Mouse (Mus musculus): ENCODE data around the gene Ube2h.
"Not testable (repeated sequence)": the region's sequence is repeated elsewhere in the genome, so short reads cannot be mapped to it uniquely, and the experiment has no call there.

Gene Ube2h

DNA sequence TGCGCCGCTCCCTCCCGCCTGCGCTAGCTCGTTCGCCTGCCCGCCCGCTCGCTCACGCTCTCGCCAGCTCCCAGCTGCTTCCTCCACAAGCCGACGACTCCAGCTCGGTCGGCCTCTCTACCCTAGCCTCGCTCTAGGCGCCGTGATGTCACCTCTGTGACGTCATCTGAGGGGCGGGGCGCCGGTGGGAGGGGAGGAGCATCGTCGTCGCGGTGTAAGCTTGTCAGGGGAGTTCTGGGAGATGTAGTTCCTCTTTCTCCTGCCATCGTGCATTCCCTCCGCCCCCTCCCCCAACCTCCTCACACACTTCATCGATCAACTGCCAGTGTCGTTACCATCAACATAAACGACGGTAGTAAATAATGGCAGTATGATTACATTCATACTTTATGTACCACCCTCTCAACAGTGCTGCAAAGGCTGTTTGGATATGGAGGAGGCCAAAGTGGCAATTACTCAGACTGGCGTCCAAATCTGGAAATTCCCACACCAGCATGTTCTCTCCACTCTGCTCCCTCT, at the start of gene Ube2h:
Ube2h (minus strand) TSS at position 141 of the 519 bp plus-strand sequence.
- DNase-seq (ENCODE audit: low spot score) = peak; percentile 100

DNA sequence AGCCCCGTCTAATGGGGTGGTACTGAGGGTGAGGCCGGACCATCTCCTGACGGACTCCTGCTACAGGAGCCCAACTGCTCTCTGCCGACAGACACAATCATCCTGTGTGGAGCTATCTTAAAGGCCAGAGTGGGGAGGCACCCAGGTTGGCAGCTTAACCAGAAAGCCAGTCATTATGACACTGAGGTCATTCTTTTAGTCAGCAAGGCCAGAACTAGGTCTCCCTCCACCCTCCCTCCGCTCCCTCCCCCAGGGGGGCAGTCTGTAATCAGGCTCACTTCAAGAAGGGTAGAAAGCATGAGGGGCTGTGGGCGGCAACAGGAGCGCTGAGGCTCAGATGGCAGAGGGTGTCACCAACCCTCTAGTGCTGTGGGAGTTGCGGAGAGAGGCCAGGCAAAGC, 49.3 kb upstream of the Ube2h start:
- no peak for DNase-seq (ENCODE audit: low spot score)

DNA sequence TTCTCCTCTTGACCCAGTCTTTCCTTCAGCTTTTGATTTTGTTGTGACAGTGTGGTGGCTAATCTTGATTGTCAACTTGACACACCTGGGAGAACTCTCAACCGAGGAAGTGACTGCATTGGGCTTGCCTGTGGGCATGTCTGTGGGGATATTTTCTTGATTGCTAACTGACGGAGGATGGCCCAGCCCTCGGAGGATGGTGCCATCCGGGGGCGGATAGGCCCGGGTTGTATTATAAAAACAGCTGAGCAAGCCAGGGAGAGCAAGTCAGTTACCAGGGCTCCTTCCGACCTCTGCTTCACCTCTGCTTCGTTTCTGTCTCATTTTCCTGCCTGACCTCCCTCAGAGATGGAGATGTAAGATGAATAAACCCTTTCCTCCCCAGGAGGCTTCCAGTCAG, 48.4 kb upstream of the Ube2h start:
- DNase-seq (ENCODE audit: low spot score) = no peak

DNA sequence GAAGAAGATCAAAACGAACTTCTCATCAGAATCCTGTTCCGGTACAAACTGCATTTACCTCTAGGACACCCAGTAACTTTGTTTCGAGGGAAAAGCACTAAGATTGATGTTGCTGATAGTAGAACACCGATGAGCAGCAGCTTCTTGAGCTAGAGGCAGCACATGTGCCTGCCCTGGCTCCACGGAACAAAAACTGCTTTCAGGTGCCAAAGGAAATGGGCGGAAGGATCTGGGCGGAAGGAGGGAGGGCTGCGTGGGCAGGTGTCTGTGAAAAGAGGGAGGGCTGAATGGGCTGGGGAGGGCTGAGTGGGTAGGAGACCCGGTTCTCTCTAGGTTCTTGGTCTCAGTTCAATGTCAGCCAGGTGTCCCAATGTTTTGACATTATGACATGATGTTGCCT, 47.0 kb upstream of the Ube2h start:
- DNase-seq (ENCODE audit: low spot score) = no peak

DNA sequence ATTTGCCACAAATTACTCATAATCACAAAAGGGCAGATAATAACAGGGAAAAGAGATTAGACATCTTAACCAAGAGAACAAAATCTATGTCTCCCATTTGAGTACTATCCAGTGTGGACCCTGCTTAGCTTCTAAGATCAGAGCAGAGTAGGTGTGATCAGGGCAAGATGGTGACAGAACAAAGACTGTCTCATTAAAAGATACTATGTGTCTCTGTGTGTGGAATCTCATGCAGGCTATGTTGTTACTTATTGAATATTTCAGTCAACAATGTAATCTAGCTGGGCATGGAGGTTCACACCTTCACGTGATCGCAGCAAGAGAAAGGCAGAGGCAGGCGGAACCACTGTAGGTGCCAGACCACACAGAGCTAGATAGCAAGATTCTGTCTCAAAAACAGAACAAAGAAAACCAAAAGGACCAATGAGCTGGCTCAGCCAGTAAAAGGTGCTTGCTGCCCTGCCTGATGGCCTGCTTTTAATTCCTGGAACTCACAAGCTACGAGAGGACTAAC, 43.0 kb upstream of the Ube2h start:
- DNase-seq (ENCODE audit: low spot score) = no peak

DNA sequence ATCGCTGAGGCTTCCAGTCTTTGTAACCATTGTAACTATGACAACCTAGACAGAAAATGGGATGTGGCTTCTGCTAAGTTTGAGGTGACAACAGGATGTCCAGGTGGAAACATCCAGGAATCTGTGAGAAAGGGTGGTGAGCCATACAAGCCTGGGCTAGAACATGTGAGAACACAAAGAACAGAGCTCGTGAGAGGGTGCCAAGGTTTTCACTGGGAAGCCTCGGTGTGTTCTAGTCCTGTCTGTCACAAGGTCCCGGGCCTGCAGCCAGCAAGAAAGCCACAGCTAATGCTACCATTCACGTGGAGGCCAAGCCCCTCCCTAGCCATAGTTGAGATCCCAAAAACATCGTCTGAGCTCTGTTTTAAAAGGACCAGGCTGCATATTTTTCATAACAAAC, 42.4 kb upstream of the Ube2h start:
- no peak for DNase-seq (ENCODE audit: low spot score)

DNA sequence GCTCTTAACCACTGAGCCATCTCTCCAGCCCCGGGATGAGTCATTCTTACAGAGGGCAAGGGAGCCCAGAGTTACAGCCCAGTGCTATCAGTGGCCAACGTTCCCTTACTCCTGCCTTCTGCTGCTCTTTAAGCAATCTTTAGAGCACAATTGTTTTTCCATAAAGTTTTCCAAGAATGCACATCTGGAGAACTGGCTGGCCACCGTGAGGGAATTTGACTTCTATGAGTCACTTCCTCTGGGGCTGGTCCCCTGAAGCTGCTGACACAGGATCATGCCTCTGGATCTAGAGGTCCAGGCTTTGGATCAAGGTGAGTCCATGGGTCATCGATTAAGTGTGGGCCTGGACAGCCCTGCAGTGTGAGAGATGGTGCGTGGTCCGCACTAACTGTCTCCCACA, 39.7 kb upstream of the Ube2h start:
- no peak for DNase-seq (ENCODE audit: low spot score)

DNA sequence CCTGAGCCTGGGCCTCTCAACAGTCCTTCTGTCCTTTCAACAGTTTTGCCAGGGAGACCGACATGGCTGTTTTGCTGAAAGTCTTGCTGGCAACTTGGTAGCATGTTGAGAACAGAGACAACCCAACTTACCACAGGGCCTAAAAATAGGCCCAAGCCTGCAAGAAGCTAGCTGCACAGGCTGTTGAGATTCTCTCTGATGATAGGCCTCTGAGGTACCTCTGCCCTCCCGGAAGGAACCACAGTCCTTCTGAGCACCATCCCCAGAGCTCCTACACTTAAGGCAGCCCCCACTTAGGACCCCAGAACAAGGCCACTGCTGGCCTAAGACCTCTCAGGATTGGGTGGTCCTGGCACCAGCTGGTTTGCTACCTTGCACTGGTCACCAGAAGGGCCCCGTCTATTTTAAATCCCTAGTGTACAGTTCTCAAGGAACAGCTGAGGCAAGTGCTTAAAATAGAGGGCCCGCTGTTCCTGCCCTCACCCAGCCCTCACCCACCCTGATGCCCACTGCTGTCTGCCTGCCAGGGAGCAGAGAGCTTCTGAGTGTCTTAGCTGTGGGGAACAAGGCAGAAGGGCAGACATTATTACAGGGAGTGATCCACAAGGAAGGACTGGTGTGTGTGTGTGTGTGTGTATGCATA, 36.0 kb upstream of the Ube2h start:
- no peak for DNase-seq (ENCODE audit: low spot score)

DNA sequence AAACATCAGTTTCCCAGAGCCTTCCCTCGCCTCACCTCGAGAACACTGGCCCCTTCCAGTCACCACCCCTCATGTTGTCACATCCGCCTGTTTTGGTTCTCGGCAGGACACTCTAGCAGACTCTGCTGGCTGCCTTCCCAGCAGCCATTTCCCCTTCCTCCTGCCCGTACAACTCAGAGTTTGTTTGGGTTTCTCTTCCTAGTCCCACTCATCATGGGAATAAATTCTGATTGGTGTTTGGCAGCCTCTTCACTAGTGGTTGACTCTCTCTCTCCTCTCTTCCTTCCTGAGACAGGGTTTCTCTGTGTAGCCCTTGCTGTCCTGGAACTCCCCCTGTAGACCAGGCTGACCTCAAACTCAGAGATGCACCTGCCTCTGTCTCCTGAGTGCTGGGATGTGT, 32.6 kb upstream of the Ube2h start:
- DNase-seq (ENCODE audit: low spot score) = peak; percentile 37

DNA sequence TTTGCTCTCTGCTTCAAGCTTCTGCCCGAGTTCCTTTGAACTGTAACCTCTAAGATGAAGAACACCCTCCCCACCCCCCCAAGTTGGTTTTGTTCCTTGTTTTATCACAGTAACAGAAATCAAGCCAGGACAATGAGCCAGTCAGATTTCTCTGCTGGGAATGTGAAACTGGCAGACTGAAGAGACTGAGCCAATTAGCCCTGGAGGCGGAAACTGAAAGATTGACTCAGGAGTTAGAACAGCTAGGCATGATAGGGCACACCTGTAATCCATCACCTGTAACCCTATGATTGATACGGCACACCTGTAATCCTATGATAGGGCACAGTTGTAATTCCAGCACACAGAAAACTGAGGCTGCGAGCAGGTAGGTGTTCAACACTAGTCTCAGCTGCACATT, 27.9 kb upstream of the Ube2h start:
- no peak for DNase-seq (ENCODE audit: low spot score)

DNA sequence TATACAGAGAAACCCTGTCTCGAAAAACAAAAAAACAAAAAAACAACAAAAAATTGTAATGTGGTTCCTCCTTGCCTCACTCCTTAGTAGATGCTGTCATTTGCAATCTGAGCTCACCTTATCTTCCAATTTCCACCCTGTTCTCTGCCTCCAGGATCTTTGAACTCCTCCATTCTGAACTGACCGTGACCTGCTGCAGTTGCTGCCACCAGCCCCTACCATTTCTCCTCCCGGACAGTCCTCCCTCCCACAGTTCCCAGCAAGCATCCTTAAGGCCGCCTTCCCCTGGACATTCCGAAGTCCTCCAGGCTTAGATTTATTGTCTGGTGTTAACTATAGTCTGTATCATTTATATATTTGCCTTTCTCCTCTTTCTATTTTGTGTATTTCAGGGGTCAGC, 26.4 kb upstream of the Ube2h start:
- DNase-seq (ENCODE audit: low spot score) = no peak

DNA sequence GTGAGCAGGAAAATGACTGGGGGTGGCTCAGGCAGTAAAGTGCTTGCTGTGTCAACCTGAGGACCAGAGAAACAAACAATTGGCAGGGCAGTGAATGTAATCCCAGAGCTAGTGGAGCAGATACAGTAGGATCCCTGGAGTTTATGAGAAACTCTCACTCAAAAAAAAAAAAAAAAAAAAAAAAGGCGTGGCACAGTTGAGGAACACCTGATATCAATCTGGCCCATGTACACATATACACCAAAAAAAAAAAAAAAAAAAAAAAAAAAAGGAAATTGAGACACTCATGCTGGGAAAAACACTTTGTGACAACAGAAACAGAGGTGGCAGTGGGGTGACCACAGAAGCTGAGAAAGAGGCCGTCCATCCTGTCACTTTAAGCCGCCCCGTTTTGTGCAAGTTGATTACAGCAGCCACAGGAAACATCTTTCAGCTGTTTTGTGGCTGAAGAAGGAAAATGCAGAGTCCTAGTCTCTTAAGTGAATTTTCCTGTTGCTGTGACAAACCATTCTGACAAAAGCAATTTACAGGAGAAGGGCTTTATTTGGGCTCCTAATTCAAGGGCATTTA, 21.7 kb upstream of the Ube2h start:
- DNase-seq (ENCODE audit: low spot score) = no peak

DNA sequence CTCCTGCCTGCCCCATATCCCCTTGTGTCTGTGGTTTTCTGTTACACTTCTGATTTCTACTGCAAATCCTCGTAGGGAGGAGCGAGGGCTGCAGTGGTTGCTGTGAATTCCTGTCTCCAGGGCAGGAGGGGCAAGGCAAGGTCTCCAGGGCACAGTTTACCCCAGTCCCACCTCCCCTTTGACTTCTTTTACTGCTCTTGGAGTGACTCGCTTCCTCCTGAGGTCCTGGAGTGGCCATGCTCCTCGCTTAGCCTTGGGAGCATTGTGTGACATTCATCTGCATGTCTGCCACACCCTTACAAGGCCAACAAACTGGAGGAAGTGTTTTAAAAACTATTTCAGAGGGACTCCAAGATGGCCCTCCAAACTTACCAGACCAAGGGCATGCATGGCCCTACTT, 16.7 kb upstream of the Ube2h start:
- no peak for DNase-seq (ENCODE audit: low spot score)

DNA sequence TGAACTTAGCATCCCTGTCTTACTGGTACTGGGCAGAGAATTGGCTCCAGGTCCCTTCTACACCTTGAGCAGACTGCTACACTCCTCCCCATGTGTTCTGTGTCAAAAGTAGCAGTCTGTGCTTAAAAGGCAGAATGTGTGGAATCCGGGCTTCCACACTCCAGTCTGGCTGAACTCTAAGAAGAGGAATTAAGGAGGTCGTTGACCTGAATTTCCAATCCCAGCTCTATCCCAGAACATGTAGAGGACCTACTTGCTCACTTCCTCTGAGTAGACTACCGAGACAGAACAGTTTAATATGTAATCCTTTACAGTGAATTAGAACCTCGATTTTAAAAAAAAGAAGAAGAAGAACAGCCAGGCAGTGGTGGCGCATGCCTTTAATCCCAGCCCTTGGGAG, 14.9 kb upstream of the Ube2h start:
- DNase-seq (ENCODE audit: low spot score) = no peak

DNA sequence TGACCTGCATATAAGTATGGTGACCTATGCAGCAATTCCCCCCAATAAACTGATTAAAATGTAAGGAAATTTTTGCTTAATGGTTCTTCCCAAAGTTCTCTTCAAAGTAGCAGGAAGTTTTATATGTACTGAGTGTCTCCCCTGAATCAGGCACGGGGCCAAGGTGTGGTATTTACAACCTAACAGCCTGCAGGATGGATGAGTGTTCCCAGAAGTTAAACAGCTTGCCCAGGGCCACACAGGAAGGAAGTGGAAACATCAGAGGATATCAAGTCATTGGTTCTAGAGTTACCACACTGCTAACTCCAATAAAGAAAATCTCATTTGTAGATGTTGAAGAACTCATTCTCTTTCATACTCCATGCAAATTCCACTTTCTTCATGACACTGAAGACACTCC, 7.7 kb upstream of the Ube2h start:
- DNase-seq (ENCODE audit: low spot score) = no peak

DNA sequence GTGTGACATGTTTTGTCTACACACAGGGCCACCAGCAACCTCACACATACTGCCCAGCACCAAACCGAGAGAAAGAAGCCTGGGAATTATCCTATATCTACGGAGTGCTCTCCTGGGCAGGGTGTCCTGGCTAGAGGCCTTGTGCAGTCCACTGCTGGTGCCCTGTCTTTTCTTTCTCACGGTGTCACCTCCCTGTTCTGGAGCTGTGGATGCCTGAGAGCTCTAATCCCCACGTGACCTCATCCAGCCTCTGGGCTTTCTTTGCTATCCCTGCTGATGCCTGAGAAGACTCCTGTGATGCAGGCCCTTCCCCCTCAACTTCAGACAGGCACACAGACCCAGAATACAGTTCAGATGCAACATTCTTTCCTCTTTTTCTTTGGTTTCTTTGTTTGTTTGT, 4.4 kb upstream of the Ube2h start:
- no peak for DNase-seq (ENCODE audit: low spot score)

DNA sequence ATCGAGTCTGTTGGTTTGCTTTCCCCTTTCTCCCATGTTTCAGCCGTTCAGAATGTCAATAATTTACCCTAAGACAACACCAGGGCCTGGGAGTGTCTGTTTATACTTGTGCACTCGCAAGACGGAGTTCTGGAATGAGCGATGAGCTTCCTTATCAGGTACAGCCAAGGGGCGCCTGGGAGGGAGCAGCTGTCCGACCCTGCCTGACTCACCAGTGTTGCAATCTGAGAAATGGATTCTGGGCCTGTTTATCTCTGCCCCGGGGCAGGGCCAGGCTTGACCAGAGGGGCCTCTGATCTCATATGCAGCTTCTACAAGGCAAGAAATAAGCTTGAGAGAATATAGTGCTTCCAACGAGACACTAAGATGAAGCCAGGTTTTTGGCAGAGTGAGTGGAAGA, 3.4 kb upstream of the Ube2h start:
- DNase-seq (ENCODE audit: low spot score) = peak; percentile 73

DNA sequence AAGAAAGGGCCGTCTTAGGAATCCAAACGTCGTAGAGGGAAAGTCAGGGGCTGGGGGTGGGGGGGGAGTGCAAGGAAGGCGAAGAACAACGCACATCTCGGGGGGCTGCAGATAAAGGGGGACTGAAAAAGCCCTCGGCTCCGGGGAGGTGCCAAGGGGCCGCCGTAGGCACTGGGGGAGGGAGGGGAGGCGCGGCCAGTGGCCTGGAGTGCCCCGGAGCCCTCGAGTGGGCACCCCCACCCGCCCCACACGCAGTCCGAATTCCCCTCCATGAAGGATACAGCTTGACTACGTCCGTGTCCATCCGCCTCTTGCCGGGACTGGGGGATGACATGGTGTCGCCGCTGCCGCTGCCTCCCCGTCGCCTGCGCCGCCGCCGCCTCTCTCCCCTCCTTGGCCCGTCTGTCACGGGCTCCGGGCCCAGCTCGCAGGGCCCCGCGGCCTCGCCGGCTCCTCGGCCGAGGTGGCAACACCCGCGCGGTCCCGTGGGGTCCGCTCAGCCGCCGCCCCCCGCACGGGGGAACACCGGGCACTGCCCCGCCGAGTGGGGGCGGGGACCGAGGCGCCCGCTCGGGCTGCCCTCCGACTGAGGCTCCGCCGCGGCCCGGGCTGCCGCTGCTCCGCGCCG, 454 bp downstream of the Ube2h start:
- DNase-seq (ENCODE audit: low spot score) = not testable (repeated sequence)

DNA sequence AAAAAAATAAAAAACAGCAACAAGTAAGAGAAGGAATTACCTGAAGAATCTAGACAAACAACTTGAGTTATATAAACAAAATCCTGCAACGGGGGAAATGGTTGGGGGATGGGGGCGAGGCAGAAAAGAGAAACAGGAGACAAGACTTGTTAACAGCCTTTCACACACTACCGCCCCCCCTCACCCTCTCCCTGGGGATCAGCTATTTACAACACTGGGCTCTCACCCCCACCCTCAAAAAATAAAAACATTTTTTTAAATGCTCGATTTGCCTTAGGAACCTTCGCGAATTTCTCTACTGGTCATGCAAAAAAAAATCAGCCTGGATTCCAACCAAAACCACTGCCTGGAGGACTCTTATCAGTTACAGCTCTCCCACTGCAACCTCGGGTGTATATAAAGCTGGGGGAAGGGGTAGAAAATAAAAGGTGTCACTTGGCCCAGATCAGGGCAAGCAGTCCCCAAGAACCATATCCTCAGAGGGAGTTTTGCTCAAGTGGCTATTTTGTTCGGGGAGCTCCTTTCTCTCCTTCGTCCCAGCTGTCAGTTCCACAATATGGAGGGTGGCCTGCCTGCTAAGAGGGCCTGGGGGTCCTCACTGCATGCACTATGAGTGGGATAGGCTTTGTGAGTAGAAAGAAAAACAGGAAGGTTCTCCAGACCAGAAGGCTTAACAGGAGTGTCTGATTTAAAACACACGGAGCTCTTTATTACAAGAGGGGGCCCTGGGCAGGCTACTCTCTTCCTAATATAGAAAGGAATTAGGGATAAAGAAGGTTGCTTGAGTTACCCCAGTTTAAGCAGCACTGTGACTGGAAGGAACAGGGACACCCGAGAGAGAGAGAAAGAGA, 1.3 kb downstream of the Ube2h start:
- peak; percentile 25 for DNase-seq (ENCODE audit: low spot score)

DNA sequence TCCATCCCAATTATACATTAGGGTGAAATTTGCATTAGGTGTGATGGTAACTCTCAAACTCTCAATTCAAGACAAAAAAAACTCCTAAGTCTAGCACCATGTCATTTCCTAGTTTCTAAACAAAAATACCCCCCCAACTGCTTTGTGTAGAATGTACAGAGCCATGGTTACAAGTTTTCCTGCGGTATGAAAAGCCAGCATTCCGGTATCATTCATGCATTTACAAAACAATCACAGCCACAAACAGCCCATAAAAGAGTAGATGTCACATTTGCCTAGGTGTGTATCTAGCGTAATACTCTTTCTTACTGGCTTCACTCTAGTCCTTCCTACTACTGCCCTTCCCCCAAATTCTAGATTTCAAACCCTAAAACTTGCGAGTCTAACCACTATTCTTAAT, 2.2 kb downstream of the Ube2h start:
- DNase-seq (ENCODE audit: low spot score) = no peak

DNA sequence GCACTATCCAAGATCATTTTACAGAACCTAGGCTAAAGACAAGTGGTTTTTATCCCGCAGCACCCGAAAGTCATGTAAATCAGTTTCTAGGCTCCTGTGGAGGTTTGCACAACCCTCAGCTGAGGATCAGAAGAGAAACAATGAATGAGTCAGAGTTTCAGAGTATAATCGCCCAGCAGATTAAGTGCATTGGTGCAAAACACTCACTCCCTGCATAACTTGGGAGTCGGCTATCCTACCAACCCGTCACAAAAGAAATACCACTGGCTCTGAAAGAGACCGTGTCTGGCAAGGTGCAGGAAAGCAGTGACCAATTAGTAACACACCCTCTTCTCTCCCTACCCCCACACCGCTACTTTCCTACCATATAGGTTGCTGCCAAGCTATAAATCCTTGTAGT, 3.4 kb downstream of the Ube2h start:
- DNase-seq (ENCODE audit: low spot score) = no peak

DNA sequence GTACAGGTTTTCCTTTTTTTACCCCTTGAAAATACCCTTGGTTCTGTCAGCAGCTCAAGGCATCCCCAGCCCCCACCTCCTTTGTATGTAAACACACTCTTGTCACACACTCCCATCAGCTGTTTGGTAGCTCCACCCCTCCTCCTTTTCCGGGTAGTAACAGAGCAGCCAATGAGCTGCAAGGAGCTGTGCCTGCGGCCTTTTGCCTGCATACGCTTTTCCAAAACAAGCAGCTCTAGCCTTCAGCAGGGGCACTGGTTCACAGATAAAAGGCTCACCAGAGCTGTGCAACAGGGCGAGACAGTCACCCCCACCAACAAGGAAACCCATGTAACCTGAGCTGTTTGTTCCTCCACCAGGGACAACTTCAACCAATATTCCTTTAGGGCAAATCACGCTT, 4.0 kb downstream of the Ube2h start:
- DNase-seq (ENCODE audit: low spot score) = peak; percentile 67

DNA sequence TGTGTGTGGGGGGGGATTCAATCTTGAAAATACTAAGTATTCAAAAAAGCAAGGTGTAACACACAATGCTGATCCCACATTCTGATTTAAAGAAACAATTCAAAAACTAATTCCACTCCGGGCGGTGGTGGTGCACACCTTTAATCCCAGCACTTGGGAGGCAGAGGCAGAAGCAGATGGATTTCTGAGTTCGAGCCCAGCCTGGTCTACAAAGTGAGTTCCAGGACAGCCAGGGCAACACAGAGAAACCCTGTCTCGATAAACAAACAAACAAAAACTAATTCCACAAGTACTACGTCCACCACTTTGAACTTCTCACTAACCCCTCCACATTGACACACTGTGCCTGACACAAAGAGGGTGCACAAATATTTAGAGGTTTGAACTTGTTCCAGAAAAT, 4.7 kb downstream of the Ube2h start:
- DNase-seq (ENCODE audit: low spot score) = no peak

Measured in spleen, adult 12 weeks (tissue).